Mouse (Mus musculus) spleen, adult 10 weeks (tissue): ENCODE measurements around the gene Stfa2. TPM values are rescaled to one million over a fixed set of nuclear protein-coding genes. Genes with fewer than 3 reads are reported as not detected.

Experiments
- polyA plus RNA-seq: library from polyadenylated mRNA; stranded (reverse); fragments of 350-450 nt; fragmentation: Illumina TruSeq; extraction: RNeasy Lipid Tissue Mini Kit (QIAGEN cat#74804); gene quantifications from one replicate; pipeline ENCODE4 v1.2.3, GENCODE M21; 2015; ENCODE audit warnings: low replicate concordance; ENCODE audit not compliant: insufficient read depth

The Stfa2 gene
- polyA plus RNA-seq = not detected

DNA sequence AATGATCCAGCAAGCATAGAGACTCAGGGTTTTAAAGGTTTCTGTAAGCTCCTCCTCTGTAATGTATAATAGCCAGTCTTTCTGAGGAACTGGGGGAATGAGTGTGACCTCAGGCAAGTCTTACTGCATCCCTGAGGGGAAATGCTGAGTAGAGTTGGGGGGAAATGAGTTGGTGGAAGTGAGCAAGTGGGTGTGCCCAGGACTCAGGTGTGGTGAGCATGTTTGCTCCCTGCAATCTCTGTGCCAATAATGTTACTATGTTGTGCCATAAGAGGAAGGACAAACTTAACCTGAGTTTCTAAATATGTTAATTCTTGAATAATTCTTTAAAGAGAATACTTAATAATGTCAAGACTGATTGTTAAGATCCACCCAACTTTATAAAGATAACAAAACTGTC lies at the start of gene Stfa2:
Gene Stfa2, minus strand, starts transcription at position 101 of the 400 bp plus-strand sequence.

DNA sequence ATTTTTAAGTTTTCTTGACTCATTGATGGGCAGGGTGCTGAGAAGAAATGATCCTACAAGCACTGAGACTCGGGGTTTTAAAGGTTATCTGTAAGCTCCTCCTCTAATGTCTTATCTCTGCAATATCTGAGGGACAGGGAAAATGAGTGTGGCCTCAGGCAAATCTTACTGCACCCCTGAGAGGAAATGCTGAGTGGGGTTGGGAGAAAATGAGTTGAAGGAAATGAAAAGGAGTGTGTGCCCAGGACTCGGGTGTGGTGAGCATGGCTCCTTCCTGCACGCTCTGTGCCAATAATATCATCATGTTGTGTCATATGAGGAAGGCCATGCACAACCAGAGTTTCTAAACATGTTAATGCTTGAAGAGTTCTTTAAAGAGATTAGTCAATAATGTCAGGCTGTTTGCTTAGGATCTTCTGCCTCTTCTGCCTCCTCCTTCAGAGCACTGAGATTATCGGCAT lies 47.1 kb upstream of the Stfa2 start, which contains the start of gene Stfa3:
Gene Stfa3, minus strand, starts transcription at position 51 of the 461 bp plus-strand sequence.

DNA sequence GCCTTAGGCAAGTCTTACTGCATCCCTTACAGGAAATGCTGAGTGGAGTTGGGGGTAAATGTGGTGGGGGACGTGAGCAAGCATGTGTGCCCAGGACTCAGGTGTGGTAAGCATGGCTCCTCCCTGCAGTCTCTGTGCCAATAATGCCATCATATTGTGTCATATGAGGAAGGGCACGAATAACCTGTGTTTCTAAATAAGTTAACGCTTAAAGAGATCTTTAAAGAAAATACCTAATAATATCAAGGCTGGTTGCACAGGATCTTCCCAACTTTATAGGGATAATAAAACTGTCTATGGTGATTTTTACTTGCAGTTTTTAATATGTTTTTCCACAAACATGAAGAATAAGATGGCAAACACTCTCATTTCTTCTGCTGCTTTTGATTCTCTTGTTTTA lies 40.6 kb downstream of the Stfa2 start, which contains the start of gene BC100530:
Gene BC100530, minus strand, starts transcription at position 101 of the 400 bp plus-strand sequence.

Other genes starting within 250 kb of the Stfa2 start
- gene Gm5483, start 224.2 kb downstream of the Stfa2 start, polyA plus RNA-seq = 4.9 TPM
- not detected for gene Gm5416, start 198.1 kb downstream of the Stfa2 start, polyA plus RNA-seq
- gene 2010005H15Rik, start 187.0 kb downstream of the Stfa2 start, polyA plus RNA-seq = not detected
- 0.48 TPM for gene Stfa1, start 131.5 kb downstream of the Stfa2 start, polyA plus RNA-seq
- not detected for gene BC117090, start 74.1 kb downstream of the Stfa2 start, polyA plus RNA-seq
- gene BC100530, start 40.7 kb downstream of the Stfa2 start, polyA plus RNA-seq = not detected
- not detected for gene Stfa3, start 46.9 kb upstream of the Stfa2 start, polyA plus RNA-seq
- gene Casr, start 153.7 kb upstream of the Stfa2 start, polyA plus RNA-seq = not detected